Mouse (Mus musculus) intestine, embryonic 15.5 days (tissue): ENCODE measurements around the gene Slx1b. TPM values are rescaled to one million over a fixed set of nuclear protein-coding genes. Genes with fewer than 3 reads are reported as not detected.
"Not testable (repeated sequence)": the region's sequence is repeated elsewhere in the genome, so short reads cannot be mapped to it uniquely, and the experiment has no call there.

Experiments
- ATAC-seq: fragments of 200-750 bp; cut with Nextera tagmentation; 2 replicates; pipeline ENCODE4 v1.8.0; 2017; ENCODE audit warnings: moderate TSS enrichment, moderate library complexity
- H3K27ac ChIP-seq: fragments of 300-500 bp; sonication (generic); 2 replicates; pipeline ENCODE4 v1.5.1; 2015; ENCODE audit warnings: mild to moderate bottlenecking, inconsistent platforms
- H3K27me3 ChIP-seq: fragments of 300-500 bp; sonication (generic); replicated peaks from 2 replicates; pipeline ENCODE4 v1.6.1; 2015; ENCODE audit warnings: inconsistent platforms
- H3K36me3 ChIP-seq: fragments of 300-500 bp; sonication (generic); 2 replicates; pipeline ENCODE4 v1.6.1; 2015; ENCODE audit warnings: inconsistent platforms
- H3K4me1 ChIP-seq: fragments of 300-500 bp; sonication (generic); replicated peaks from 2 replicates; pipeline ENCODE4 v1.6.1; 2015; ENCODE audit warnings: inconsistent platforms
- H3K4me2 ChIP-seq: fragments of 300-500 bp; sonication (generic); replicated peaks from 2 replicates; pipeline ENCODE4 v1.6.1; 2015; ENCODE audit warnings: mild to moderate bottlenecking, inconsistent platforms
- H3K4me3 ChIP-seq: fragments of 300-500 bp; sonication (generic); replicated peaks from 2 replicates; pipeline ENCODE4 v1.5.1; 2015; ENCODE audit warnings: inconsistent platforms
- H3K9ac ChIP-seq: fragments of 300-500 bp; sonication (generic); 2 replicates; pipeline ENCODE4 v1.6.1; 2015; ENCODE audit warnings: inconsistent platforms
- H3K9me3 ChIP-seq: fragments of 300-500 bp; sonication (generic); 2 replicates; pipeline ENCODE4 v1.6.1; 2016; ENCODE audit warnings: inconsistent platforms
- WGBS: fragments of 180-500 bp; shearing (Covaris S2); methylation state at CpG from one replicate; pipeline ENCODE4 v1.1.7; 2015; 5-methylcytosine and 5-hydroxymethylcytosine counted together
- polyA plus RNA-seq: library from polyadenylated mRNA; unstranded; fragments of >200 nt; fragmentation: Nextera tagmentation; extraction: Ambion mirVana; gene quantifications from 2 replicates; pipeline ENCODE4 v1.2.1, GENCODE M21; 2015

Slx1b gene
- polyA plus RNA-seq, 1 experiment from 2014 or later = 8.1 TPM

DNA sequence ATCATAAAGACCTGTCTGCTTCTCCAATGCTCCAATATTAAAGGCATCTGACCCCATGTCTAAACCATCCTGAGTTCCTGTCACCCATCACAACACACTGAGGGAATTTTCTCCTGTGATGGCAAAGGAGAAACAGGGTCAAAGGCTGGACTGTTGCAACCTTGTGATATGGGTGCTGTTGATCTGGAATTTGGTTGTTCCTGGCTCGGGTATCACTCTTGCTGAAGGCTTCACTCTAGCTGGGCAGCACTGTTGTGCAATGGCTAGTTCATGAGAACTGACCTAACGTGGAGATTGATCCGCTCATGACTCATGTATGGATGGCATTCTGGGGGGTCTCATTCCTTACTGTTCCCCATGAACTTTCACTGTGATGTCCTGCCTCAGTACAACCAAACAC lies 6.6 kb downstream of the Slx1b start:
- whole genome bisulfite sequencing = 81% methylated on average over 3 of the region's 3 CpGs
- Histone ChIP-seq H3K9ac (no peak overlapping the region), H3K4me1 (no peaks in the 10 kb centered on the region), H3K4me3 (no peak overlapping the region), H3K27me3 (no peaks in the 10 kb centered on the region), H3K9me3 (no peaks in the 10 kb centered on the region), H3K36me3 (0 out of 2 replicates have a peak, but pooled peaks cover 16% of the 10 kb centered on the region), H3K27ac (no peak overlapping the region), H3K4me2 (no peak overlapping the region)
- no peak for ATAC-seq

DNA sequence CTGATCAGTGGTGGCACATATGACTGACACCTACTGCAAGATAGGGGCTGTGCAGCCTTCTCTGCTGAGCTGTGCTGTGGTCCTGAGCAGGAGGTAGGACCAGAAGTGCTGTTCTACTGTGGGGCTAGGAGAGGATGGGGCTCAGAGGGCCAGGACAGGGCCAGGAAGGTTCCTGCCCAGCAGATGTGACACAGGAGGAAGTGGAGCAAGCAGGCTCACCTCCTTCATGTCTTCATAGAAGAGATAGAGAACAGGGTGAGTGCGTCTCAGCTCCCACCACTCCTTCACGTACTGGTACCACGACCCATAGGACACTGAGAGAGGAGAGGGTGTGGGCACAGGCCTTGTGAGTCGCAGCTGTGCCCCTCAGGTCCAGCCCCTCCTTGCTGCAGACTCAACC lies 7.4 kb downstream of the Slx1b start:
- WGBS = 81% methylated on average over 4 of the region's 4 CpGs
- H3K27ac ChIP-seq = not testable (repeated sequence)
- H3K36me3 ChIP-seq = 0 out of 2 replicates have a peak, but pooled peaks cover 16% of the 10 kb centered on the region

DNA sequence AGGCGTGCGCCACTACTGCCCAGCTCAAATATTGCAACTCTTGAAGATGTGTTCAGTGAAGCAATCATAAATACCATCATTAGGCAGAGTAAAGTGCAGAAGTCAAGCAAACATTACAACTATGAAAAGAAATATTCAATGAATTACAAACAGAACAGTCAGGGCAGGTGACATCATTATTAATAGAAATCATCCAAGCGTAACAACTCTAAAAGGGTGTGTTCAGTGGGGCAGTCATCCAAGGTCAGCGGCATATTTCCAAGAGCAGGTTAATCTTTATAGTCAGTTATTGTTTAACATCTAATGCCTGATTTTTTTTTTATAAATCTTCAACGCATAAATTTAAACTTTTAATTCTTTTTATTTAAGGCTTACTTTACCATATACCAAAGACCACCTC lies 14.4 kb downstream of the Slx1b start:
- 76% methylated on average over 5 of the region's 5 CpGs for WGBS
- H3K36me3 ChIP-seq = peaks cover 4% of the 10 kb centered on the region; the same call in 1 of the 2 replicates
- H3K4me2 ChIP-seq = no peak overlapping the region
- H3K27me3 ChIP-seq = no peaks in the 10 kb centered on the region
- H3K4me1 ChIP-seq = no peaks in the 10 kb centered on the region
- no peaks in the 10 kb centered on the region for H3K9me3 ChIP-seq
- peak; percentile 58 for ATAC-seq
- H3K27ac ChIP-seq = no peak overlapping the region
- H3K4me3 ChIP-seq = no peak overlapping the region
- H3K9ac ChIP-seq = no peak overlapping the region

More for the DNA sequence above, 7.4 kb downstream of the Slx1b start:
- H3K4me1 ChIP-seq, H3K4me2 ChIP-seq, H3K9ac ChIP-seq, H3K27me3 ChIP-seq, ATAC-seq, H3K9me3 ChIP-seq, H3K4me3 ChIP-seq: not testable (repeated sequence)

DNA sequence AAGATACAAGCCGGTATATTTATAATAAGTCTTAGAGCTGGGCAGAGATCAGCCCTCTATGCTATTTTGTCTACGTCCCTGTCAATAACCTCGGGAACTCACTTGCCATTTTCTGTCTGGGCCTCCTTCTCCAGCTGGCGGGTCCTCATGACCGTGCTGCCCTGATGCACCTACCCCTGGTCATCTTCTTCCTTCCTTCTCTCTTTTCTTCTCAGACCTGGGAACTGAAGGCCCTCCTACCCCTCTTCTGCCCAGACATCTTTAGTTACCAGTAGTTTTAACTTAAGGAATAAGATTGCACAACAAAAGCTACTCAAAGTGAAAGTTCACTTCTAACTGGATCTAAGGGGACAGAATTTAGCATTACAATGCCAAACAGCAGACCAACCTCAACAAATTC lies 15.9 kb downstream of the Slx1b start:
- ATAC-seq = no peak
- Histone ChIP-seq H3K27me3 (no peaks in the 10 kb centered on the region), H3K4me1 (no peaks in the 10 kb centered on the region), H3K36me3 (peaks cover 4% of the 10 kb centered on the region; the same call in 1 of the 2 replicates), H3K9ac (no peak overlapping the region), H3K9me3 (no peaks in the 10 kb centered on the region), H3K27ac (no peak overlapping the region), H3K4me2 (no peak overlapping the region), H3K4me3 (no peak overlapping the region)
- 85% methylated on average over 5 of the region's 5 CpGs for WGBS

DNA sequence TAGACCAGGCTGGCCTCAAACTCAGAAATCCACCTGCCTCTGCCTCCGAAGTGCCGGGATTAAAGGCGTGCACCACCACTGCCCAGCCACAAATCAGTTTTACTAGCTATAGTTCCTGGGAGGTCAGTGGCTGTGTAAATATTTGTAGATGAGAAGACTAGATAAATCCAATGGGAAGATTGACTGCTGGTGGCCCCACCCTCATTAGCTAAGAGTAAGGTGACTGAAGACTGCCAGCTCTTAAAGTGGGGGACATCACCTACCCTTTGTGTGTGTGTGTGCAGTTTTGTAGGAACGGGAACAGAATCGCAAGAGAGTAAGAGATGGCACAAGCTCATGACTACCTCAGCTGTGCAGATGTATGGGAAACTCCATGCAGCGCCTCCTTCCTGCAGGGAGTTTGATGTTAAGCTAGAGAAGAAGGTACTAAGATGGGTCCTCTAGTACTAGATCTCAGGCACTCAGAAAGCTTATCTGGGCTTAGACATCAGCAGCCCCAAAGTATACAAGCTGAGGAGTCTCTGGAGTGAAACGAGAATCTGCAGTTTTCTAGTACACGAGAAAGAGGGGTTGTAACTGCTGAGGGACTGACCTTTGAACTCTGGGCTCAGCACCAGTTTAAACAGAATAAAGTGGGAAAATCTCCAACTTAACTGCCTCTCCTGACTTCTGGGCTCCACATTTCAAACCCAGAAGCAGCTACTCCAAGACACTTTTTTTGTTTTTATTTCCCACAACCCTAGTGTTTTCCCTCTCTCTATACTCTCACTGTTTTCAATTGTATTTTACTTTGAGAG lies 16.8 kb downstream of the Slx1b start:
- no peak overlapping the region for H3K4me2 ChIP-seq
- H3K4me3 ChIP-seq = no peak overlapping the region
- H3K9ac ChIP-seq = no peak overlapping the region
- WGBS = 38% methylated on average over 8 of the region's 8 CpGs
- no peaks in the 10 kb centered on the region for H3K27me3 ChIP-seq
- peak; percentile 41 for ATAC-seq
- no peaks in the 10 kb centered on the region for H3K9me3 ChIP-seq
- H3K36me3 ChIP-seq = peaks cover 4% of the 10 kb centered on the region
- H3K27ac ChIP-seq = no peak overlapping the region
- no peaks in the 10 kb centered on the region for H3K4me1 ChIP-seq

DNA sequence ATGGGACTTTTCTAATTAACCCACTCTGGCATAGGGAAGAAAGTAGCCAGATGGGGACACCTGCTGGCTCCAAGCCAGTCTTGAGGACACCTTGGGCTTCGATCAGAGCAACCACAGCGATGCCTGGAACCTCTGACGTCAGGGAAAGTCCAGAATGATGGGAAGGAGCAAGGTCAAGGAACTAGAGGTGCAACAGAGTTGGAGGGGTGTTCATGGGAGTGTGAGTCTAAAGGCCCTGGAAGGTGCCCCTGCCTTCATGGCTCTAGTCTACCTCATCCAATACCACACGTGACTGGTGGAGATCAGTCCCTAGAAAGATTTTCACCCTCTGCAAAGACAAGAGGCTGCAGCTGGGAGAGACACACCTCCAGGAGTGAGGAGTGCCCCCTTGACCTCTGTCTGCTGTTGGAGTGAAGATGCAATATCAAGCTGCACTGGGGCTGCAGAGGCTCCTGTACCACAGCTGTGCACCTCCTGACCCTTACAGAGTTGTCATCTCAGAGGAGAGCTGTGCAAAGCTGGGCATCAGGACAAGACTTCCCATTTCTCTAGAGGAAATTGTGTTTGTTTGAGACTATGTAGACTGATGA lies 18.9 kb downstream of the Slx1b start:
- ATAC-seq = no peak
- Histone ChIP-seq H3K27ac (no peak overlapping the region), H3K36me3 (peaks cover 11% of the 10 kb centered on the region), H3K4me3 (no peak overlapping the region), H3K9ac (no peak overlapping the region), H3K9me3 (no peaks in the 10 kb centered on the region), H3K4me1 (no peaks in the 10 kb centered on the region), H3K27me3 (no peaks in the 10 kb centered on the region), H3K4me2 (no peak overlapping the region)
- 72% methylated on average over 4 of the region's 4 CpGs for WGBS

DNA sequence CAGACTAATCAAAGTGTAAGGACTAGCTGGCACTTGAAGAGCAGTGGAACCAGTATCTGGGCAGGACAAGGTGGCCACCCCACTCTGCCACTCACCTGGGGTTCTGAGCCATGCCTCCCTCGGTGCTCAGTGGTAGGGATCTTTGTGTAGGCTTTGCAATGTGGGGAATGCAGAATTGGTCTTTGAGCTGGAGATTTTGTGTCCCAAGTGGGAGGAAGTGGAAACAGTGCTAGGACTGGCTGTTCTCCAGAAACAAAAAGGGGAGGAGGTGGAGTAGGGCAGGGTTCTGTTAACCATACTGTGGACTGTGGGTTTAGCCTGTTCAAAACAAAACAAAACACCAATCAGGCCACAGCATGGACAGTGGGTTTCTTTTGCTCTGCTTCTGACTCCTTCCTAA lies 19.4 kb downstream of the Slx1b start, which contains the start of gene Sult1a1:
Sult1a1 (minus strand) TSS at position 226 of the 400 bp plus-strand sequence.
- Histone ChIP-seq H3K4me3 (no peak within 1 kb of the TSS), H3K9me3 (no peaks in the 10 kb centered on the region), H3K27me3 (no peaks in the 10 kb centered on the region), H3K9ac (no peak within 1 kb of the TSS), H3K4me1 (no peaks in the 10 kb centered on the region), H3K27ac (peak within 1 kb of the TSS; percentile 30; the same call in 1 of the 2 replicates), H3K4me2 (no peak within 1 kb of the TSS), H3K36me3 (peaks cover 12% of the 10 kb centered on the region)
- no peak for ATAC-seq
- 68% methylated on average over 1 of the region's 1 CpGs for WGBS

DNA sequence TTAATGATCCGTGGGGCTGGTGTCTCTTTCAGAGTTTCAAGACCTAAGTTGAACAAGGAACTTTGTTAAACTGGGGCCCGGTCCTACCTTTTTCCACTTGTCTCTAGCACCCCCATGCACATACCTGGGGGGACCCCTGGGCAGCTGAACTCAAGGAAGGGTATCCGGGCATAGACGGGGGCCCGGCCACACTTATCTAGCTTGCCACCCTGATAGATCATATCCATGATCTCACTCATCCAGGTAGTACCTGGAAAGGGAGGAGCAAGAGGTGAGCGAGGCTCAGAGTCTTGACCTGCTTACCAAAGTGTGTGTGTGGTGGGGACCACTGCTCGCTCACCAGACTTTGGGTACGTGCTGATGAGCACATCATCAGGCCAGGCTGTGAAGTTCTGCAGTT lies 20.5 kb downstream of the Slx1b start:
- no peak overlapping the region for H3K4me2 ChIP-seq
- peaks cover 14% of the 10 kb centered on the region for H3K36me3 ChIP-seq
- no peak for ATAC-seq
- no peak overlapping the region for H3K27ac ChIP-seq
- WGBS = 93% methylated on average over 8 of the region's 8 CpGs
- H3K4me1 ChIP-seq = no peaks in the 10 kb centered on the region
- H3K27me3 ChIP-seq = no peaks in the 10 kb centered on the region
- no peak overlapping the region for H3K4me3 ChIP-seq
- H3K9me3 ChIP-seq = no peaks in the 10 kb centered on the region
- no peak overlapping the region for H3K9ac ChIP-seq

DNA sequence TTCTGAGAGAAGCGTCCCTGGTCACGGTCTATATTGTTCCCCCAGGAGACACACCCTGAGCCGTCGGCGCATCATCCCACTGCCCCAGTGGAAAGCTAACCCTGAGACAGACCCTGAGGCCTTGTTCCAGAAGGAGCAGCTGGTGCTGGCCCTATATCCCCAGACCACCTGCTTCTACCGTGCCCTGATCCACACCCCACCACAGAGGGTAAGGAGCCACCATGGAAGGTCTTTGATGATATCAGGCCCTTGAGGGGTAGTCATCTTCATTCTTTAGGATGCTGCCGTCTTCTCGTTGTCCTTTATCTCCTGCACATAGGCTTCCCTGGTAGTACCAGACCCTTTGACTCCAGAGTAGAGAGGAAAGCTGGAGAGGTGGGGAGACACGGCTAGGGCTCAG lies 23.5 kb downstream of the Slx1b start:
- Histone ChIP-seq H3K4me3 (no peak overlapping the region), H3K36me3 (peaks cover 11% of the 10 kb centered on the region)

DNA sequence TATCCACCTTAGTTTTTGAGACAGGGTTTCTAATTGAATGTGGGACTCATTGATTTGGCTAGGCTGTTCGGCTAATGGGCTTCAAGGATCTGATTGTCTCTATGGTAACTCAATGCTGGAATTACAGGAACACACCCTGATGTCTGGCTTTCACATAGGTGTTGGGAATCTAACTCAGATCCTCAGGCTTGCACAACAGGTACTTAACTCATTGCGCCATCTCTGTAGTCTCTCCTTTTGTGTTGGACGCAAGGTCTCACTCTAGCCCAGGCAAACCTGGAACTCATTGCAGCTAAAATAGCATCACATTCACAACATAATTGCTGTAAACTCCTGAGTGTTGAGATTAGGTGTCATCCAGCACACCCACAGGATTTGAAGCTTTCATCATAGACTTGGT lies 25.4 kb downstream of the Slx1b start:
- no peaks in the 10 kb centered on the region for H3K9me3 ChIP-seq
- H3K4me3 ChIP-seq = no peak overlapping the region
- 87% methylated on average over 3 of the region's 3 CpGs for WGBS
- no peak overlapping the region for H3K4me2 ChIP-seq
- peaks cover 10% of the 10 kb centered on the region; the same call in 1 of the 2 replicates for H3K4me1 ChIP-seq
- no peak overlapping the region for H3K27ac ChIP-seq
- no peak for ATAC-seq
- H3K36me3 ChIP-seq = peaks cover 11% of the 10 kb centered on the region
- no peak overlapping the region for H3K9ac ChIP-seq
- H3K27me3 ChIP-seq = no peaks in the 10 kb centered on the region

More for the DNA sequence above, 23.5 kb downstream of the Slx1b start:
- H3K4me1 ChIP-seq = 0 out of 2 replicates have a peak, but pooled peaks cover 5% of the 10 kb centered on the region
- no peak overlapping the region for H3K4me2 ChIP-seq
- WGBS = 94% methylated on average over 9 of the region's 9 CpGs
- no peaks in the 10 kb centered on the region for H3K27me3 ChIP-seq
- H3K9ac ChIP-seq = no peak overlapping the region
- no peak for ATAC-seq
- H3K27ac ChIP-seq = no peak overlapping the region
- no peaks in the 10 kb centered on the region for H3K9me3 ChIP-seq

DNA sequence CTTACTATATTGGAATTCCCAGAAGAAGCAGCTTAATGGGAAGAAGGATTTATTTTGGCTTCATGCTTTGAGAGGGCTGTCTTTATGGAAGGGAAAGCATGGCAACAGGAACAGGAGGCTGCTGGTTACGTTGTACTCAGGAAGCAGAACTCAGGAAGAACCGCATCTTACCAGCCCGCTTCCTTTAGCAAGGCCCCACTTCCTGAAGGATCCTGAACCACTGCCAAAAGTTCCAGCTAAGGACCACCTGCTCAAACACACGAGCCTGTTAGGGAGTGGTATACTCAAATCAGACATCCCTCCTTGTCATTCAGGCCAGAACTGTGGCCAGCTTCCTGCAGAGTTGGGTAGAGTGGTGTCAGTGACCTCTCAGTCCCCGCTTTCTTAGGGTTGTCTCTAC lies 27.1 kb downstream of the Slx1b start:
- Histone ChIP-seq H3K4me2 (no peak overlapping the region), H3K9ac (no peak overlapping the region), H3K27ac (peak overlapping the region; percentile 64), H3K4me1 (peaks cover 22% of the 10 kb centered on the region), H3K27me3 (no peaks in the 10 kb centered on the region), H3K9me3 (no peaks in the 10 kb centered on the region), H3K4me3 (no peak overlapping the region), H3K36me3 (peaks cover 11% of the 10 kb centered on the region)
- ATAC-seq = no peak
- WGBS = 68% methylated on average over 5 of the region's 5 CpGs

DNA sequence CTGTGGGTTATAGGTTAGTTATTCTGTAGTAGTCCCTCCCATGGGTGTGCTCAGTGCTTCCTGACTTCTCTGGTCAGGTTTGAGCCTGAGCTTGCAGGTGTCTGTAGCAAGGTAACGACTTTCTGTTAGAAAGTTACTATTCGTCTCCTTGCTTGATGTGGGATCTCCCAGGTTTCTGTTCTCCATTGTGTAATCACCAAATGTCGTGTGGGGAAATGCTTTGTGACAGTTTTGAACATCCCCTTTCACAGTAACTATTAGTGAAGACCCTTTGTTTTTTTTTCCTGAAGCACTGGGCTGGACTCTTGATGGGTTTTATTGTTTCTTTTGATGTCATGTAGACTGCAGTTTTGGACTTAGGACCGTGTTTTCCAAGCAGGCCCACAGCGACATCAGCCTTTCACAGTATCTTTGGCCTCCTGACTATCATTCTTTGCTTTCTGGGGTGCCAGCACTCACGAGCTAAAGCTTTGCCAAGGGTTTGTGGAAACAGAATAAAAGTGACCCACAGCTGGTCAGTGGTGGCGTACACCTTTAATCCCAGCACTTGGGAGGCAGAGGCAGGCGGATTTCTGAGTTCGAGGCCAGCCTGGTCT lies 28.0 kb downstream of the Slx1b start:
- ATAC-seq = peak; percentile 46
- Histone ChIP-seq H3K27me3 (no peaks in the 10 kb centered on the region), H3K36me3 (peaks cover 11% of the 10 kb centered on the region), H3K4me3 (no peak overlapping the region), H3K4me2 (no peak overlapping the region), H3K4me1 (peaks cover 22% of the 10 kb centered on the region), H3K9ac (no peak overlapping the region), H3K27ac (peak overlapping the region; percentile 64; the same call in 1 of the 2 replicates), H3K9me3 (no peaks in the 10 kb centered on the region)
- 74% methylated on average over 9 of the region's 9 CpGs for WGBS
